In the genomic region with DNA sequence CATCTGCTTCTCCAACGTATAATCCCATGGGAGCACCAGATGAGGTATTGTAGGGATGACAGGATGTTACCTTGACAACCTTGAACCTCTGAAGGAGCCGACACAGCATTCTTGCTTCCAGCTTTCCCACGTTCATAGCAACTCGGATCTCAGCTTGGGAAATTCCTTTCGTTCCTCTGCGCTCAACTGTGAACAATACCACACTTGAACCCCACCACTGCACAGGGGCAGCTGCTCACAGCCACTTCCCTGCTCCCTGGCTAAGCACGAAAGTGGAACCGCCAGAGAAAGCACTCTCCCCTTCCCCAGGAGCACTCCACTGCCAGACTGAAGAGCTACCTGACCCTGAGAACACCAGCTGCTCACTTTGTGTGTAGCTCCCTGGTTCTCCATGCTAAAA, we compare ENCODE assay signal across 12 mouse cellular contexts. TPM values are rescaled to one million over a fixed set of nuclear protein-coding genes. Genes with fewer than 3 reads are reported as not detected.
DNase-seq lines count a peak whose midpoint lies in the region; ATAC-seq and TF ChIP-seq lines count a peak whose summit lies in the region.
"Had no signal": no experiment of that assay in that cellular context is flagged by ENCODE, and none has a peak within 500 bp of the region (broad histone marks: within the 10 kb centered on the region; RNA-seq: fewer than 3 reads in every experiment).

No protein-coding gene starts in this region.

- no peak for TF ChIP-seq CTCF in brain, embryonic 14.5 days (IDR thresholded peaks at IDR 0.05; ENCODE audit: borderline replicate concordance, extremely low read depth, insufficient read depth, insufficient read length)

- no peak for ATAC-seq in megakaryocyte-erythroid progenitor cell, adult 5-6 weeks (replicated peaks; ENCODE audit: low FRiP score, low TSS enrichment, poor library complexity, severe bottlenecking)
- ATAC-seq: intestine, embryonic 16.5 days had no signal

- TF ChIP-seq POLR2A in brain, embryonic 14.5 days (IDR thresholded peaks at IDR 0.05; ENCODE audit: borderline replicate concordance, extremely low read depth, insufficient read depth, insufficient read length, poor library complexity, severe bottlenecking): no peak

- DNase-seq in lung, postnatal 36 days: peak; percentile 7
- no peak for DNase-seq in lung, postnatal 14 days
- peak; percentile 45 for DNase-seq in brain, embryonic 14.5 days (ENCODE audit: low read depth)
- peak; percentile 40 for DNase-seq in kidney, adult 9 months
- peak; percentile 2 for DNase-seq in mesoderm, embryonic 11.5 days (ENCODE audit: low read depth, low spot score)
- DNase-seq in B cell, adult 2 months: no peak
- DNase-seq: cerebellum, postnatal 25 days; heart, postnatal 36 days; lung, embryonic 14.5 days; thymus, adult 2 months had no signal

RNA-seq across cellular contexts. Expression of a gene that starts 28.8 kb away (rescaled TPM):
- polyA plus RNA-seq in brain, embryonic 14.5 days (2012; rRNA removed): 53.6 and 67.0 TPM in 2 replicates
- 32.8 and 42.8 TPM in 2 replicates for total RNA-seq in megakaryocyte-erythroid progenitor cell, adult 5-6 weeks (2014; fragmentation: Nextera tagmentation)
- total RNA-seq in megakaryocyte-erythroid progenitor cell, adult 5-6 weeks (2017): 30.2 and 41.2 TPM in 2 replicates

RNA-seq across cellular contexts. Expression of a gene that starts 28.9 kb away (rescaled TPM):
- polyA plus RNA-seq in brain, embryonic 14.5 days (2012; rRNA removed): 17.3 and 18.4 TPM in 2 replicates
- total RNA-seq in megakaryocyte-erythroid progenitor cell, adult 5-6 weeks (2014; fragmentation: Nextera tagmentation): 8.0 and 10.5 TPM in 2 replicates
- 12.9 and 15.3 TPM in 2 replicates for total RNA-seq in megakaryocyte-erythroid progenitor cell, adult 5-6 weeks (2017)

Comparison
In these comparisons a context has a peak if more than half of its experiments do, and no peak if none do; other contexts are left out.
1. DNase-seq: peak in lung, postnatal 36 days (single experiment), brain, embryonic 14.5 days (single experiment), kidney, adult 9 months (single experiment) and mesoderm, embryonic 11.5 days (single experiment); none in lung, postnatal 14 days (single experiment) and B cell, adult 2 months (0 of 2).